Mouse (Mus musculus): Measurements from ENCODE around the gene Rundc3a. TPM values are rescaled to one million over a fixed set of nuclear protein-coding genes. Genes with fewer than 3 reads are reported as not detected.

Gene Rundc3a
- polyA plus RNA-seq, 2 experiments: 1.0 to 3.2 TPM

- H3K9ac ChIP-seq (ENCODE audit: low read depth, low read length, severe bottlenecking): no peak overlapping the region
- WGBS: 35% methylated on average over 14 of the region's 14 CpGs
- no peaks in the 10 kb centered on the region; the same call in 1 of the 2 replicates for H3K27me3 ChIP-seq (ENCODE audit: control insufficient read depth, insufficient read depth, low read length)
- no peaks in the 10 kb centered on the region for H3K9me3 ChIP-seq (ENCODE audit: control insufficient read depth, low read length)
- H3K27ac ChIP-seq (replicated peaks; ENCODE audit: low read depth, low read length): no peak overlapping the region
- ATAC-seq (ENCODE audit: low FRiP score, low read depth) (no peak), DNase-seq (ENCODE audit: low spot score) (no peak)
- H3K4me2 ChIP-seq (replicated peaks; ENCODE audit: low read depth, low read length, severe bottlenecking): no peak overlapping the region
- no peaks in the 10 kb centered on the region for H3K36me3 ChIP-seq (ENCODE audit: control insufficient read depth, insufficient read depth, low read length)
- peaks cover 10% of the 10 kb centered on the region for H3K4me1 ChIP-seq (ENCODE audit: control insufficient read depth, insufficient read depth, low read length)
- no peak overlapping the region for H3K4me3 ChIP-seq (replicated peaks; ENCODE audit: low read length)
- no peak for TF ChIP-seq POLR2A (IDR thresholded peaks at IDR 0.05; ENCODE audit: borderline replicate concordance, extremely low read depth, insufficient read depth, insufficient read length)
Measured at GRCm38 (mm10) chr11:102372936-102373335, 20.3 kb upstream of the Rundc3a start.

- no peak for ATAC-seq (ENCODE audit: low FRiP score, low read depth)
- no peaks in the 10 kb centered on the region for H3K36me3 ChIP-seq (ENCODE audit: control insufficient read depth, insufficient read depth, low read length)
- no peak overlapping the region for H3K4me2 ChIP-seq (replicated peaks; ENCODE audit: low read depth, low read length, severe bottlenecking)
- no peak for TF ChIP-seq POLR2A (IDR thresholded peaks at IDR 0.05; ENCODE audit: borderline replicate concordance, extremely low read depth, insufficient read depth, insufficient read length)
- no peak overlapping the region for H3K27ac ChIP-seq (replicated peaks; ENCODE audit: low read depth, low read length)
- H3K4me1 ChIP-seq (ENCODE audit: control insufficient read depth, insufficient read depth, low read length): peaks cover 10% of the 10 kb centered on the region
- H3K4me3 ChIP-seq (replicated peaks; ENCODE audit: low read length): no peak overlapping the region
- no peak overlapping the region for H3K9ac ChIP-seq (ENCODE audit: low read depth, low read length, severe bottlenecking)
- WGBS: 21% methylated on average over 2 of the region's 2 CpGs
- no peak for DNase-seq (ENCODE audit: low spot score)
- H3K27me3 ChIP-seq (ENCODE audit: control insufficient read depth, insufficient read depth, low read length): no peaks in the 10 kb centered on the region; the same call in 1 of the 2 replicates
- H3K9me3 ChIP-seq (ENCODE audit: control insufficient read depth, low read length): no peaks in the 10 kb centered on the region
Measured at GRCm38 (mm10) chr11:102373646-102374045, 19.6 kb upstream of the Rundc3a start.

GRCm38 (mm10) chr11:102374108-102374725, 19.0 kb upstream of the Rundc3a start:
- no peak overlapping the region for H3K9ac ChIP-seq (ENCODE audit: low read depth, low read length, severe bottlenecking)
- H3K4me1 ChIP-seq (ENCODE audit: control insufficient read depth, insufficient read depth, low read length): peaks cover 10% of the 10 kb centered on the region
- no peaks in the 10 kb centered on the region; the same call in 1 of the 2 replicates for H3K27me3 ChIP-seq (ENCODE audit: control insufficient read depth, insufficient read depth, low read length)
- H3K9me3 ChIP-seq (ENCODE audit: control insufficient read depth, low read length): no peaks in the 10 kb centered on the region
- H3K27ac ChIP-seq (replicated peaks; ENCODE audit: low read depth, low read length): no peak overlapping the region
- no peaks in the 10 kb centered on the region for H3K36me3 ChIP-seq (ENCODE audit: control insufficient read depth, insufficient read depth, low read length)
- DNase-seq (ENCODE audit: low spot score) (no peak), ATAC-seq (ENCODE audit: low FRiP score, low read depth) (no peak)
- TF ChIP-seq POLR2A (IDR thresholded peaks at IDR 0.05; ENCODE audit: borderline replicate concordance, extremely low read depth, insufficient read depth, insufficient read length): no peak
- H3K4me2 ChIP-seq (replicated peaks; ENCODE audit: low read depth, low read length, severe bottlenecking): no peak overlapping the region
- 76% methylated on average over 7 of the region's 7 CpGs for WGBS
- H3K4me3 ChIP-seq (replicated peaks; ENCODE audit: low read length): no peak overlapping the region

GRCm38 (mm10) chr11:102375196-102376173, 17.7 kb upstream of the Rundc3a start:
- WGBS: 8% methylated on average over 22 of the region's 23 CpGs
- no peaks in the 10 kb centered on the region for H3K36me3 ChIP-seq (ENCODE audit: control insufficient read depth, insufficient read depth, low read length)
- peak; percentile 51 for DNase-seq (ENCODE audit: low spot score)
- H3K4me1 ChIP-seq (ENCODE audit: control insufficient read depth, insufficient read depth, low read length): peaks cover 10% of the 10 kb centered on the region
- no peak overlapping the region for H3K27ac ChIP-seq (replicated peaks; ENCODE audit: low read depth, low read length)
- peak overlapping the region; percentile 30 for H3K4me2 ChIP-seq (replicated peaks; ENCODE audit: low read depth, low read length, severe bottlenecking)
- H3K4me3 ChIP-seq (replicated peaks; ENCODE audit: low read length): no peak overlapping the region
- H3K27me3 ChIP-seq (ENCODE audit: control insufficient read depth, insufficient read depth, low read length): no peaks in the 10 kb centered on the region; the same call in 1 of the 2 replicates
- TF ChIP-seq POLR2A (IDR thresholded peaks at IDR 0.05; ENCODE audit: borderline replicate concordance, extremely low read depth, insufficient read depth, insufficient read length): no peak
- H3K9me3 ChIP-seq (ENCODE audit: control insufficient read depth, low read length): no peaks in the 10 kb centered on the region
- peak overlapping the region; percentile 6; the same call in 1 of the 2 replicates for H3K9ac ChIP-seq (ENCODE audit: low read depth, low read length, severe bottlenecking)
- ATAC-seq (ENCODE audit: low FRiP score, low read depth): peak; percentile 81

- 20% methylated on average over 8 of the region's 8 CpGs for WGBS
- TF ChIP-seq POLR2A (IDR thresholded peaks at IDR 0.05; ENCODE audit: borderline replicate concordance, extremely low read depth, insufficient read depth, insufficient read length): no peak
- no peak overlapping the region for H3K27ac ChIP-seq (replicated peaks; ENCODE audit: low read depth, low read length)
- no peaks in the 10 kb centered on the region for H3K36me3 ChIP-seq (ENCODE audit: control insufficient read depth, insufficient read depth, low read length)
- H3K4me2 ChIP-seq (replicated peaks; ENCODE audit: low read depth, low read length, severe bottlenecking): peak overlapping the region; percentile 30
- no peak for DNase-seq (ENCODE audit: low spot score)
- H3K9ac ChIP-seq (ENCODE audit: low read depth, low read length, severe bottlenecking): peak overlapping the region; percentile 6; the same call in 1 of the 2 replicates
- peaks cover 10% of the 10 kb centered on the region for H3K4me1 ChIP-seq (ENCODE audit: control insufficient read depth, insufficient read depth, low read length)
- H3K9me3 ChIP-seq (ENCODE audit: control insufficient read depth, low read length): no peaks in the 10 kb centered on the region
- H3K4me3 ChIP-seq (replicated peaks; ENCODE audit: low read length): no peak overlapping the region
- no peak for ATAC-seq (ENCODE audit: low FRiP score, low read depth)
- H3K27me3 ChIP-seq (ENCODE audit: control insufficient read depth, insufficient read depth, low read length): no peaks in the 10 kb centered on the region; the same call in 1 of the 2 replicates
Measured at GRCm38 (mm10) chr11:102376196-102376835, 16.9 kb upstream of the Rundc3a start.

All from limb, embryonic 14.5 days (tissue).